Mouse (Mus musculus) ES-E14 (cell line): ENCODE data around the gene Hacd1.

Experiments used
- CHD2 ChIP-seq: IDR thresholded peaks from 2 replicates; pipeline ENCODE4 v1.6.1; 2014; ENCODE audit warnings: mild to moderate bottlenecking, low read depth, low read length, inconsistent platforms
- MAFK ChIP-seq: IDR thresholded peaks from 2 replicates; pipeline ENCODE4 v1.6.1; 2014; ENCODE audit warnings: mild to moderate bottlenecking, low read depth, low read length, inconsistent platforms; ENCODE audit not compliant: insufficient read depth
- ZC3H11A ChIP-seq: IDR thresholded peaks from 2 replicates; pipeline ENCODE4 v1.6.1; 2012; ENCODE audit warnings: low read depth, mild to moderate bottlenecking, inconsistent platforms, low read length, borderline replicate concordance
- ZNF384 ChIP-seq: IDR thresholded peaks from 2 replicates; pipeline ENCODE4 v1.6.1; 2012; ENCODE audit warnings: low read depth, low read length, inconsistent platforms

- TF ChIP-seq ZNF384 (no peak), CHD2 (0 out of 2 replicates have a peak, but pooled peaks have one; percentile 53), ZC3H11A (no peak), MAFK (no peak)
These were observed 99.5 kb downstream of the Hacd1 start for GRCm38 (mm10) chr2:13956463-13956862.
